Mouse (Mus musculus): ENCODE data around the gene Setd1a.

Gene Setd1a

DNA sequence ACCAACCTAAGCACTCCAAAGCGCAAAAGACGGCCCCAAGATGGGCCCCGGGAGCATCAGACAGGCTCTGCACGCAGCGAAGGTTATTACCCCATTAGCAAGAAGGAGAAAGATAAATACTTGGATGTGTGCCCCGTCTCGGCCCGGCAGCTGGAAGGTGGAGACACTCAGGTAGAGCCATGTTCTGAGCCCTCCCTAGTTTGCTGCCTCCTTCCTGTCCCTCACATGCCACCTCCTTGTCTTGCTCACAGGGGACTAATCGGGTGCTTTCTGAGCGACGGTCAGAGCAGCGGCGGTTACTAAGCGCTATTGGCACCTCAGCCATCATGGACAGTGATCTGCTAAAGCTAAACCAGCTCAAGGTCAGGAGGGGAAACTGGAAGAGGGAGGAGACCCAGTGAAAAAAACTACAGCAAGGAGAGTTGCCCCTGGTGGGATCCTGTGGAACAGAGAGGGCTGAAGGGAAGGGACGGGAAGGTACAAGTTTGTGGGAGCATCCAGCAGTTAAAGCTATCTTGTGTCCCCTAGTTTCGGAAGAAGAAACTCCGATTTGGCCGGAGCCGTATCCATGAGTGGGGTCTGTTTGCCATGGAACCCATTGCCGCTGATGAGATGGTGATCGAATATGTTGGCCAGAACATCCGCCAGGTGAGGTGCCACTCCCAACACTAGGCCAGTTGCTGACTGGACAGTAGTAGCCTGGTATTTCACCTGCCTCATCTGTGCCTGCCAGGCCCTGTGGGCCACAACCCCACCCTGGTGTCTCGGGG, 20.8 kb downstream of the Setd1a start:
- in situ Hi-C loops (cut with MboI; ENCODE audit: low sequenced_read_pairs) = no loop called here

DNA sequence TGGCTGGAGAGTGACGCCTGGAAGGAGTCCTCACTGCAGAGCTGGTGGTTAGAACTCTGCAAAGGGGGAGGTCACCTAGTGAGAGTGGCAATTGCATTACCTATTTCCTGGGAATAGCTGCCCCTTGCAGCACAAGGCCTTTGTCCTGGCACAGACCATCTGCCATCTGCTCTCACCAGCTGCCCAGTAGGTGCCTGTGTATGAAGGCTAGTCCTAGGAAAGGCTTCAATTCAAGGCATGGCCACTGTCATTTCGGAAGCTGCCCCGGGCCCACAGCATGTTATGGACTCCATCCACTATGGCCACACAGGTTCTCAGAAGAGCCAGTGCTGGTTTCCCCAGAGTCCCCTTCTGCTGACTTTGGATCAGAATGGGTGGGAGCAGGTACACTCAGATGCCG, 22.1 kb downstream of the Setd1a start:
- in situ Hi-C loops (cut with MboI; ENCODE audit: low sequenced_read_pairs) = no loop called here

DNA sequence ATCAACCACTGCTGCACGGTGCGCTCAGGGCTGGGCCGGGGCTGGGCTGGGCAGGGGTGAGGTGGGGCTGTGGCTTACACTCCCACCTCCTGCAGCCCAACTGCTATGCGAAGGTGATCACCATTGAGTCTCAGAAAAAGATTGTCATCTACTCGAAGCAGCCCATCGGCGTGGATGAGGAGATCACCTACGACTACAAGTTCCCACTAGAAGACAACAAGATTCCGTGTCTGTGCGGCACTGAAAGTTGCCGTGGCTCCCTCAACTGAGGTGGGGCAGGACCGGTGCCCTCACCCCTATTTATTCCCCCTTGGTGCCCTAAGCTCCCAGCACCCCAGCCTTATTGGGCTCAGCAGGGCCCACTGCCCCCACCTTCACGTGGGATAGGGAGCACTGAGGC, 22.7 kb downstream of the Setd1a start:
- in situ Hi-C loops (cut with MboI; ENCODE audit: low sequenced_read_pairs) = no loop called here

DNA sequence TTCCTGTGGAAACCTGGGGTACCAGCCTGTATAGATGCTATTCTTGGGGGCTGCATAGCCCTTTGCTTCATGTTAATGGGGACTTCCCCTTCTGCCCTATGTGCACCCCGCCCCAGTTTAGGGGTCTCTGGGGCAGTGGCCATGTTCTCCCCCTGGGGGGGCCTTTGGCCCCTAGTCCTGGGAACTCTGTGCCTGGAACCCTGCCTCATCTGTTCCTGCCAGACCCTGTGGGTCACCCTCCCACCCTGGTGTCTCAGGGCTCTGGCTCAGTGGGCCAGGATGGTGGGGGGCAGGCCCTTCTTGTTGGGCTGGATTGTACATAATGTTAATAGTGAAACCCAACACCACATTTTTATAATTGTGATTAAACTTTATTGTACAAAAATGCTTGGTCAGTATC, 23.3 kb downstream of the Setd1a start:
- in situ Hi-C loops (cut with MboI; ENCODE audit: low sequenced_read_pairs) = no loop called here

DNA sequence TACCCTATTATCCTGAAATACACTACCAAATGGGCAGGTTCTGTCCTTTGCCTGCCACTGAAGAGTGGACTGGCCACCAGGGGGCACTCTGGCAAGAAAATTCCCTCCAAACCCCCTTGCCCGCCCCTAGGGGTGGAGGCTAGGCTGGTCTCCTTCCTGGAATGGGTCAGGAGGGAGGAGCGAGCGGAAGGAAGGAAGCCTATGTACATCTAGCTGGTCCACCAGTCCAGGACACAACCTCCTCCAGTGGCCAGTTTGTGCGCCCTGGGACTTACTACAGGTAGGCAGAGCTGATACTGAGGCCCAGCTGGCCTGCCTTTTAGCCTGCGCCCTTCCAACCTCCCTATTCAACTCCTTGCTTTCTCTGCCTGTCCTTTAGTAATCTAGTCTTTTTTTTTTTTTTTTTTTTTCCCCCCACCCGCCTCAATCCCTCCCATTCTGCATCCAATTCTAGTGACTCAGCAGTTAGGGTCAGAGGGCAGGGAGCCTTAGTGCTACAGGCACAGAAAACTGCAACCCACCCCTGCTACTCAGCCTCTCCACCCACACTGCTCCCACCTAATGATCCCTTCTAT, 24.1 kb downstream of the Setd1a start, which contains the start of gene Hsd3b7:
Gene Hsd3b7, plus strand, starts transcription at position 170 of the 575 bp plus-strand sequence.
- in situ Hi-C loops (cut with MboI; ENCODE audit: low sequenced_read_pairs) = no loop called here

DNA sequence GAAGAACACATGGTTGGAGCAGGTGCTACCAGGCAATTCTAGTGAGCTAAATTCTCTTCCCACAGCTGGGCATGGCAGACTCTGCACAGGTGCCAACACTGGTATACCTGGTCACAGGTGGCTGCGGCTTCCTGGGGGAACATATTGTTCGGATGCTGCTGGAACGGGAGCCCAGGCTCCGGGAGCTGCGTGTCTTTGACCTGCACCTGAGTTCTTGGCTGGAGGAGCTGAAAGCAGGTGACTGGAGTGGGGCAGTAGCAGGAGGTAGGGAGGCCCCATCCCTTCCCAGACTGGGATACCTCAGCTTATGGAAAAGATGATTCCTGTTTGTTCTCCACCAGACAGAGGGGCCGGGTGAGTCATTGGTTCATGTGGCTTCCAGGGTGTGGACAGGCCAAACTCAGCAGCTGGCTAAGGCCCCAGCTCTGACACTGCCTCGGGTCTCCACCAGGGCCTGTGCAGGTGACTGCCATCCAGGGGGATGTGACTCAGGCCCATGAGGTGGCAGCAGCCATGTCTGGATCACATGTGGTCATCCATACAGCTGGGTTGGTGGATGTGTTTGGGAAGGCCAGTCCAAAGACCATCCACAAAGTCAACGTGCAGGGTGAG, 24.6 kb downstream of the Setd1a start:
- in situ Hi-C loops (cut with MboI; ENCODE audit: low sequenced_read_pairs) = no loop called here

DNA sequence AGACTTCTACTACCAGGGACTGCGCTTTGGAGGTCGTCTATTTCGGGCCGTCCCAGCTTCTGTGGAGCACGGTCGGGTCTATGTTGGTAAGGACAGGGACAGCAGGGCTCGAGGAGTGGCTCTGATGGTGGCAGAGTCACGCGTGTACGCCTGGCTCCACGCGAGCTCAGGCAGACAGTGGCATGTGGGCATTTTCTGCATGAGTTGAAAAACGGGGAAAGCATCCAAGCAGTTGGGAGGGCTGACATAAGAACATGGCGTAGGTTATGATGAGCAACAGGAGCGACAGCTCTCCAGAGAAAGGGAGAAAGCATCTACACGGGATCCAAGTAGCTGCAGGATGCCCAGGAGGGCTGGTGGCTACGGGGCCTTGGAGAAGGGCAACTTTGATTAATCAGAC, 25.8 kb downstream of the Setd1a start:
- in situ Hi-C loops (cut with MboI; ENCODE audit: low sequenced_read_pairs) = no loop called here

DNA sequence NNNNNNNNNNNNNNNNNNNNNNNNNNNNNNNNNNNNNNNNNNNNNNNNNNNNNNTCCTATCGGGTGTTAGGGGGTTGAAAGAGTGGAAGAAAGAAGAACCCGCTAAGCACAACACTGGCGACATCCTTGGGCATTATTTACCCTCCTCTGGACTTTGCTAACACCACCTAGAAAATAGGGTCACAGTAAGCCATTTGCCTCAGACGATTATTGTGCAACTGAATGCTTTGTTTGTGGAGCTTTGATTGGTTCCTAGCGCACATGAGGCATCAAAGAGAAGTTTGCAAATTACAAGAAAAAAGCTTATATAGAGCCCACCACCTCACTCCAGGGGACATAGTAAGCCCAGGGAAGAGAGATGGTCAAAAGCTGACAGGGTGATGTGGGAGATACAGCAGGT, 32.4 kb downstream of the Setd1a start:
- in situ Hi-C loops (cut with MboI; ENCODE audit: low sequenced_read_pairs) = no loop called here

DNA sequence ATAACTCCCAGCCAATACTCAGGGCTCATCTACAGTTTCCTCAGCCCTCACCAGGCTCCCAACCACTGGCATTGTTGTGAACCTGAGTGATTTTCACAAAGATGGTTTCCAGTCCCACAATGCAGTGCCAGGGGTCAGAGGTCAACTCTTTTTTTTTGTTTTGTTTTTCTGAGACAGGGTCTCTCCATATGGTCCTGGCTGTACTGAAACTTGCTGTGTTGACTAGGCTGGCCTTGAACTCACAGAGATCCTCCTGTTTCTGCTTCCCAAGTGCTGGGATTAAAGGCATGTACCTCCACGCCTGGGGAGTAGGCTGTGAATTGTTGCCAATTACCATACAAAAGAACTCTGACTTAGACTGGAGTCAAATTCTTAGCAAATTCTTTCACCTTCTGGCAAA, 33.4 kb downstream of the Setd1a start:
- in situ Hi-C loops (cut with MboI; ENCODE audit: low sequenced_read_pairs) = no loop called here

DNA sequence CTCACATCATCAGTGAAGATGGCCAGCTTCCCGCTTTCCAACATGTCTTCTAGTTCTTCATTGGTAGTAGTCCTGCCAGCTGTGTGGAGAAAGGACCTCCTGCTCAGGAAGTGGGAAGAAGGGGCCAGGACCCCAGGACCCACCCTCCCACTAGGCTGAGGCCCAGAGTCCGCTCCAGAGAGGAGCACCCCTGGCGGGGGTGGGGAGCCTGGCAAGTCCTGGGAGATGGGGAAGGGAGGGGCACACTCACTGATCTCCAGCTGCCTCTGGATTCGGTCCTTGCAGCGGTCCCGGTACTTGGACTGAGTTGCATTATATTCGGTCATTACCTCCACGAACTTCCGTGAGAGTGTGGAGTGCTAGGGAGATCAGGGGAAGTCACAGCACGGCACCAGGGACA, 34.2 kb downstream of the Setd1a start:
- in situ Hi-C loops (cut with MboI; ENCODE audit: low sequenced_read_pairs) = no loop called here

DNA sequence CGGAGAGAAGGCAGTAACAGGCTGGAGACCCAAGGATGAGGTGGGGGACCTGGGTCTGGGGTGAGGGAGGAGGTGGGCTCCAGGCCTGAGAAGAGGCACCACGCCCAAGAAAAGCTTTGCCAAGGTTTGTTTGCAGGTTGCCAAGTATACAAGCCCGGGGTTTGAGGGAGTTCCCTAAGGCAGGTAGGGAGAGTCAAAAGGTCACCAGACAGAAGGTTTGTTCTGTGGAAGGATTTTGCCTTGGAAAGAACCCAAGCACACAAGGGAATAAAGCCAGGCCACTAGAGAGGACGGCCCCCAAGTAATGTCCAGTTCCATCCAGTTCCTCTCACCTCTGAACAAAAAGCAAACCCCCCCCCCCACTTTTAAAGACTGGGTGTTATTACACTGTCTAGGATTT, 34.8 kb downstream of the Setd1a start:
- in situ Hi-C loops (cut with MboI; ENCODE audit: low sequenced_read_pairs) = no loop called here

DNA sequence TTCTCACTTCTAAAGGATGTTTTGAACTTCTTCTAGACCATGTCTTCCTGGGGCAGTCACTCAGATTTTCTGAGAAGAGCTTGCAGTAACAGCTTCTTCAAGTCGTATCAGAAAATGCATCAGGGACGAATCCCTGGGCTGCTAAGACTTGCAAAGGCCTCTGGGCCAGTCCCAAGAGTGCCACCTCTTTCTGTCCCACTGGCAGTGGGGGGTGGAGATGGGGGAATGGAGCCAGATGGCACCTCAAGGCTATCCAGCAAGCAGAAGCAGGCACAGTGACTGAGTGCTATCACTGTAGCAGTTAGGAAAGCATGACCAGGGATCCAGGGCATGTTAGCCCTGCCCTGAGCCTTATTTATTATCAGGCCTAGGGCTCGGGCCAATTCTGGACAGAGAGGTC, 35.8 kb downstream of the Setd1a start:
- in situ Hi-C loops (cut with MboI; ENCODE audit: low sequenced_read_pairs) = no loop called here

DNA sequence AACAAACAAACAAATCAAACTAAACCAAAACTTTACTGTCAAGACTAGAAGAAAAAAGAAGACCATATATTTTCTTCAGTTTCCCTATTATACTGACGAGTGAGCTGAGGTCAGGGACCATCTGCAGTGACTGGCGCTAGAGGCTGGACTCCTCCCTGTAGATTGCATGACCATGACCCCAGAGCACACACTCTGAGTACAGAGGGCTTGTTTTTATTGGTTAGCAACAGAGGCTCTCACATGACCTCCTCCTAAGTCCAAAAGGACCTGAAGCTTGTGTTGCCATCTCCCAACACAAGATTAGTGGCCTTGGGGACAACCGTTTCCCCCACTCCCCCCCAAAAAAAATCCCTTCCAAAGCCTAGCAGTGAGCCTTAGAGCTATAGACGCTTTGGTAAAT, 37.4 kb downstream of the Setd1a start:
- in situ Hi-C loops (cut with MboI; ENCODE audit: low sequenced_read_pairs) = no loop called here

DNA sequence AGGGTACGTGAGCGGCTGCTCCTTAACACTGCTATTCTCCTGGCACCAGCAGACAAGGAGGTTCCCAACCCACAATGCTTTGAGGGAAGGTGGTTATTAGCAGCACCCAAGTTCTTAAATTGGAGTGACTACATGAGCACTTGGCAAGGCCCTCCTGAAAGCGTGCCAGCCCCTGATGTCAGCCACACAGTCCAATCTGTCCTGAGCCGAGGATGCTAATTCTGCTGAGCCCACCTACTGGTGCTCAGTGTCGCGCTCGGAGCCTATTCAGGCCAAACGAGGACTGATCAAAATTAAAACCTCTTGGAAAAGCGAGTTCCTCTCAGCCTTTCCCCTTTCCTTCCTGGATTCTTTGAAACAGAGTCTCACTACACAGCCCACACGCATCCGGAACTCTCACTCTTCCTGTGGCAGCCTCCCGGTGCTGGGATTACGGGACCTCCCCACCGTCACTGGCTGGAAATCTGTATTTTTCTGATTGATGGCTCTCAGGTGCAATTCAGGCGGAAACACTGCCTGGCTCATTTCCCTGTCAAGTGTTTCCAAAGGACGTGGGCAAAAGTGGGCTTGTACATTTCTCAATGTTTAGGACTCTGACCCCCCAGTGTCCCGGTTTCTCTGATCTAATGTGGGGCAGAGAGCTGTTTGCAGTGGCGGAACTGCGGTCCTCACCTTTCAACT, 37.9 kb downstream of the Setd1a start:
- in situ Hi-C loops (cut with MboI; ENCODE audit: low sequenced_read_pairs) = no loop called here

DNA sequence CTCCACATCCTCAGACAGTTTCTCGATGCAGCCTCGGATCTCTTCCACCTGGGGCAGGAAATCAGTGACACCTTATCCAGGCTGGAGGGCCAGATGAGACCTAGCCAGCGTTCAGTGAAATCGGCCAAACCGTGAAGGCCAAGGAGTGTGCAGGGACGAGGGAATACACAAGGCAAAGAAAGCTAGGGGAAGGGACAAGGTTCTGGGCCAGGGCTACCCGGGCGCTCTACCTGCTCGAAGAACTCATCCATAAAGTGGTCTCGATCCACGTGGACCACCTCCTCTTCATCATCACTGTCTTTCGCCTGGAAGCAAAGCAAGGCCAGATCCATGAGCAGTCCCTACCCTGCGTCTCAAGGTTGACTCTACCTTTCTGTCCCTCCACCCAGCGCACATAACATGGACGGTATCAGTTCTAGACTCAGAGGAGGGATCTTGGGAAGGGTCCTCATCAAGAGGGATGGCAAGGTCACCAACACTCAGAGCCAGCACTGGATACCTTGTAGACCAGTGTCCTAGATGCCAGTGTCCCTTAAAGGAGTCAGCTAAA, 38.7 kb downstream of the Setd1a start:
- in situ Hi-C loops (cut with MboI; ENCODE audit: low sequenced_read_pairs) = no loop called here

DNA sequence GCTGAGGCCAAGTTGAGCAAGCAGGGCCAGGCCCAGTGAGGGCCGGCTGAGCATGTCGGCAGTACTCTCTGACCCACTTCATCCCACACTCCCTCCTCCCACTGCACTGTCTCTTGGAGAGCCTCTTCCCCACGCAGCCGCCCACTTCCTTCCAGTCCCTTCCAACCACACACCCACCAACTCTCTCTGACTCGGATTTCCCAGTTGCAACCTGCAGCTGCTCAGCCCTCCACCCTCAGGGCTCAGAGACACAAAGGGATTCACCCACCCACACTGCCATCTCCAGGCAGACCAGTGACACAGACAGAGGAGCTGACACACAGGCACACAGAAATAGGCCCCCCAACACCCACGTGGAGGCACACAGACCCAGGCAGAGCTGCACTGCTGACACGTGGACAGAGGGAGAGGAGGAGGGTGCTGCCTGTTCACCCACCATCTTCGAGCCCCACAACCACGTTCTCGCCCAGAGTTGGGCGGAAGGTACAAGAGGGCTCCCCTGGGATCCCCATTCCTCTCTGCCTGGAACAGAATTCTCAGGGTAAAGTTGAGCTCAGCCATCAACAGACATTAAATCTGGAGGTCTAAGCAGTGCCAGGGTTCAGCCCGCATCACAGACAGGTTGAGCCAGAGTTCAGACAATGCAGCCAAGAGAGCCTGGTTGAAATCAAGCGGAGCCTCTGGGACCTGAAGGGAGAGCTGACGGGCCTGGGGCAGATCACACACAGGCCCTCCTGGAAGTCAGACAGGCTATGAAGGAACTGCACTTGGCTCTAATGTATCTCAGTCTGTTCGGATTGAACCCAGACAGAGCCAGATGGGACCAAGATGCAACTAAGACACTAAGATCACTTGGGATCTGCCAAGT, 39.7 kb downstream of the Setd1a start:
- in situ Hi-C loops (cut with MboI; ENCODE audit: low sequenced_read_pairs) = no loop called here

DNA sequence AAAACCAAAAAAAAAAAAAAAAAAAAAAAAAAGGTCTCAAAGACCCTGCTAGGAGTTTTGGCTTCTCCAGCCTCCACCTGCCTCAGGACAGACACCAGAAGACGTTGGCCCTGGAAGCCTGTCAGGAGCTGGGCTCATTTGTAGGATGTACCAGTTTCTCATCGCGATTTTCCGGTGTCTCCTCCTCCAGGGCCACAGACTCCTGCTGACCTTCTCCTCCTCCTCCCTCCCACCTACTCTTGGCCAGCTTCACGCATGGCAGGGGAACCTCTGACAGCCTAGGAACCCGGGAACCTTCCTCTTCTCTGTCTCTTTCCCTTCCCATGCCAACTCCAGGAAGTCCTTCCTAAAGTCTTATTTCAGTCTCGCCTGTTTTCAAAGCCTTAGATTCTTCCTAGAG, 40.6 kb downstream of the Setd1a start:
- in situ Hi-C loops (cut with MboI; ENCODE audit: low sequenced_read_pairs) = no loop called here

DNA sequence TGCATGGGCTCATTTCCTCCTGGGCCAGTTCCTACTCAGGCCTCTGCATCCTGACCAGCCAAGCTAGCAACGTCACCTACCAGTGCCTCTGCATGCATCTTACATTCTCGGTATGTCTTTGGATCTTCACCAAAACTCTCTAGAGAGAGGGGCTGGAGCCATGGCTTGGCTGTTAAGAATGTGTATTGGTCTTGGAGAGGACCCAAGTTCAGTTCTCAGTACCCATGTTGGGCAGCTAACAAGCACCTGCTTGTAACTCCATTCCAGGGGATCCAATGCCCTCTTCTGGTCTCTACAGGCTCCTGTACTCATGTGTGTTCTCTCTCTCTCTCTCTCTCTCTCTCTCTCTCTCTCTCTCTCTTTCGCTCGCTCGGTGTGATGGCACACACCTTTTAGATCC, 41.3 kb downstream of the Setd1a start:
- in situ Hi-C loops (cut with MboI; ENCODE audit: low sequenced_read_pairs) = no loop called here

DNA sequence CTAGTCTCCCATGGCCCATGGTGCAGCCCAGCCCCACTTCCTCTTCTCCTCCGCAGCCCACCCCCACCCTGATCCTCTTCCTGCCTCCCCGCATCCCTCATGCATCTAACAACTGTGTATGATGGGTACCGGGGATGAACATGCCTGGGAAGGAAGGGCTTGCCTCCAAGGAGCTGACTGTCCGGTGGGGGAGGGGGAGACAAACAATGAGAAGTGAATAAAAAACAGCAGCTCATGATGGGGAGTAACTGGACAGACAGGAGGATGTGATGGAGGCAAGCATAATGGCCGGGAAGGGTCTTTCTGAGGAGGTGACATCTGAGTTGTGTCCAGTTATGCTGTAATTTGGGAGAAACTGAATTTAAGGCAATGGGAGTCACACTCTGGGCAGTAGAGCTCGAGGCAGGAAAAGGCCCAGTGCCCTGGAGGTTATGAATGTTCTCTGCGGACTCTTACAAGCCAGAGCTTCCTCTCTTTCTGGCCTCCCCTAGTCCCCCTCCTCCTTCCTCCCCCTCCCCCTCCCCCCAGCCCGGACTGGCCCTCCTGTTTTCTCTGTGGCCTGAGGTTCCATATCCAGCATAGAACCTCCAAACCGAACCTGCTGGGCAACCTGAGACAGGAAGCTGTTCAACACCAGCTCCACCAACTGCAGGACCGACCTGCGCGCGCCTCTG, 44.5 kb downstream of the Setd1a start:
- in situ Hi-C loops (cut with MboI; ENCODE audit: low sequenced_read_pairs) = no loop called here

DNA sequence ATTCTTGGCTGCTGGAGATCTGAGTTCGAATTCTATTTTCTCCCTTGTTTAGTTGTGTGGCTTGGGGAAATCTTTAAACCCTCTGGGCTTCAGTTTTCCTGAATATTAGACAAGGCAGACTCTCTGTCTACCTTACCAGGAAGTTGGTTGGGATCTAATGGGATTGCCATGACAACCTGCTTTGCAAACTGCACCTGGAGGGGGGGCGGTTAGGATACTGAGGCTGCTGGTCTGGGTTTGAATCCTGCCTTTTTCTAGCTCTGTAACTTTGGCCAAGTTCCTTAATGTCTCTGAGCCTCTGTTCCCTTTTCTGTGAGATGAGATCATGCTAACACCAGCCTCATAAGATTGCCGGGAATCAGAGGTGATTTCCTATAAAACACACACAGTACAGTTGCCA, 46.0 kb downstream of the Setd1a start:
- in situ Hi-C loops (cut with MboI; ENCODE audit: low sequenced_read_pairs) = no loop called here

Measured in CH12F3 (cell line).